Mouse (Mus musculus) layer of hippocampus, adult 18-20 months (tissue): ENCODE measurements at regions not wholly inside any gene's neighbourhood (a gene's known extent, or its start where the extent isn't known, plus 50 kb on each side); places are given as distances from the start of the nearest gene placed in this dataset.
"Not testable (repeated sequence)": the region's sequence is repeated elsewhere in the genome, so short reads cannot be mapped to it uniquely, and the experiment has no call there.

Experiments used
- DNase-seq, 2 experiments: peaks; one replicate each; pipeline ENCODE4 v3.0.0; 2022; ENCODE audit warnings: low spot score in 2 of 2

GRCm38 (mm10) chr10:6262029-6262428 lies 339.8 kb upstream of the Rgs17 start:
- DNase-seq, result no peak

DNA sequence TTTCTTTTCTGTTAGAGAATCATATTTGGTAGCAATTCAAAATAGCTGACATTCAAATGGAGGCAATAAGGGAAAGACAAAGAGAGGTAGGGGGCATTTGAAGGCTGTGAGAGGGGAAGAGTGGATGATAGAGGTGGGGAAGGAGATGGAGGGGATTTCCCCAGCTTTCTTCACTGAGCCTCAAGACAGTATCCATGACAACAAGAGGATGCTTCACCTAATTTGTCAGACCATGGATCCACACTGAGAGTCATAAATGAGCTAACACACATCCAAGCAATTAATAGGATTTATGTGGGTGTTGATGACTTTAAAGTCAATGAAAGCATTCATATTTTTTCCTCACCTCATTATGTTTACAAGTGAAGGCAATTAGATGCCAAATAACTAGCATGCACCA lies 343.5 kb upstream of the Rgs17 start:
- DNase-seq, result no peak

DNA sequence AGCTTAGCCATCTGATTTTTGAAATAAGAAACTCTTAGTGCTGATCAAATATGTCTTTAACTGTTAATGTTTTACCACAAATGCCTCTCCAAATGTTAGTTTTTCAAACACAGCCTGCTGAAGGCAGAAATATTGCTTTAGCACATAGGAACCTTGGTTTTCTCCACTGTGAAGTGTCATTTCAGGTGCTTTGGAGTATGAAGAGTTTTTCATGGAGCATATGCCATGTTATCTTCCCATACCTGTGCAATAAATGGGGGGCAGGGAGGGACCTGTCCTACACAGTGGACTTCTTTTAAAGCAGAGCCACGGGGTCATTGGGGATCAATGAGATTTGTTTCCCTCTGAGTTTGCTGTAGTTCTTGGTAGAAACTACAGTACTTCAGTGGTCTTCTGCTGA lies 369.2 kb upstream of the Rgs17 start:
- no peak for DNase-seq

GRCm38 (mm10) chr10:6296621-6297020 lies 374.4 kb upstream of the Rgs17 start:
- DNase-seq, result peak; percentile 17 to 56

DNA sequence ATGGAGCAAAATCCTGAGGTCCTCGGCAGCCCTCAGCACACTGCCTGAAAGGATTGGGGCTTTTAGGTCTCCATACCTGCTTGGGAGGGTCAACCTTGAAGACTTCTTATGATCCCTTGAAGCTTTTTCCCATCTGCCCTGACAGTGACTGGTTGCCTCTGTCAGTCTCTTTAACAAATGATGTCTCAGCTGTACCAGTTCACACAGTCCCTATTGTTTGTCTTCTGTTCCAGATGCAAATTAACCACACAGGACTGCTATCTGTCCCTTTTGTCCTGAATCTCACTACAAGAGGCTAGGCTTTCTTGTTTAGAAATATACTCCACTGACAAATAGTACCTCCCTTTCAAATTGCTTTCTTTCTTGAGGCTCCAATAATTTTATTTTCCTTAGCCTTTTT lies 375.6 kb upstream of the Rgs17 start:
- DNase-seq, result no peak

DNA sequence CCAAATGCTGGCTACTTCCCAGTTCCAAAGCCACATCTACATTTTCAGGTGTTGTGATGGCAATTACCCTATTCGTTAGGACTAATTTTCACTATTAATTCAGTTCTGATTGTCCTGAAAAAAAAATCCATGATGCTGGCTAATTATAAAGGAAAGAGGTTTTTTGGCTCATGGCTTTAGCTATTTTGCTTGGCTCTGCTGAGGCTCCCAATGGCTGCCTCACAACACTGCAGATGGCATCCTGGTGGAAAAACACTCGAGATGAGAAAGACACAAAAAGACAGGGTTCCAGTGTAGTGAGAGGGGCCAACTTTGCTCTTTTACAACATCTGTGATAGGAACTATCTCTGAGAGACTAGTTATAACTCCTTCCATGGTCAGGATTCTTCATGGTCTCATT lies 376.5 kb upstream of the Rgs17 start:
- peak; percentile 6 to 27 for DNase-seq

DNA sequence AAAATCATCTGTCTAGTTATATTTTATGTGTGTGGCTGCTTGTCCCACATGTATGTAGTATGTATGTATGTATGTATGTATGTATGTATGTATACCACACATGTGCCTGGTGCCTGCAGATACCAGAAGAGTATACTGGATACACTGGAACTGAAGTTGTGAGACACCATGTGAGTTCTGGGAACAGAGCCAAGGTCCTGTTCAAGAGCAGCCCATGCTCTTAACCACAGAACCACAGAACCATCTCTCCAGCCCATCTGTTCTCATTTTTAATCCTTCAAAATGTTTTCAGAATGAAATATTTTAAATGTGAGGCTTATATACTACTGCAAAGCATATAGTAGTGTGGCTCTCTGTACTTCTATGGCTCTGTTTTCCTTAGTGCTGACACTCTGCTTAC lies 379.3 kb upstream of the Rgs17 start:
- DNase-seq, result no peak

GRCm38 (mm10) chr10:6309351-6309750 lies 387.2 kb upstream of the Rgs17 start:
- DNase-seq, result no peak

- no peak for DNase-seq
These were observed 416.7 kb upstream of the Oprm1 start for GRCm38 (mm10) chr10:6341572-6341971.

DNA sequence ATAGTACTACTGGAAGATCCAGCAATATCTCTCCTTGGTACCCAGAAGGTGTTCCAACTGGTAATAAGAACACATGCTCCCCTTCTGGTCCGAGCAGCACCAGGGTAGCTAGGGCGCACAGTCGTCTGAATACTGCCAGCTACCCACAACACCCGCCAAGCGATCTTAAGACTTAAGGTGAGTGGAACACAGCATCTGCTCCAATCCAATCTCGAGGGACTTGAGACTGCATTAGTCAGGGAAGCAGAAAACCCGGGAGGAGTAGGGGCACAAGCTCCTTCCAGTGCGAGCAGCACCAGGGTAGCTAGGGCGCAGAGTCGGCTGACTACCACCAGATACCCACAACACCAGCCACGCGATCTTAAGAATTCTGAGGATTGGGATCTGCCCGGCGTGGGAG lies 409.1 kb upstream of the Oprm1 start:
- not testable (repeated sequence) for DNase-seq

DNA sequence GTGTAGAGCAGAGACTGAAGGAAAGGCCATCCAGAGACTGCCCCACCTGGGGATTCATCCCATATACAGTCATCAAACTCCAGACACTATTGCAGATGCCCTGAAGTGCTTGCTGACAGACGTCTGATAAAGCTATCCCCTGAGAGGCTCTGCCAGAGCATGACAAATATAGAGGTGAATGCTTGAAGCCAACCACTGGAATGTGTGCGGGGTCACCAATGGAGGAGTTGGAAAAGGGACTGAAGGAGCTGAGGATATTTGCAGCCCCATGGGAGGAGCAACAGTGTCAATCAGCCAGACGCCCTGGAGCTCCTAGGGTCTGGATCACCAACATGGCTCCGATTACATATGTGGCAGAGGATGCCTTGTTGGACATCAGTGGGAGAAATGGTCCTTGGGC lies 392.1 kb upstream of the Oprm1 start:
- DNase-seq, result no peak

GRCm38 (mm10) chr10:6371666-6372065 lies 386.6 kb upstream of the Oprm1 start:
- DNase-seq, result no peak

DNA sequence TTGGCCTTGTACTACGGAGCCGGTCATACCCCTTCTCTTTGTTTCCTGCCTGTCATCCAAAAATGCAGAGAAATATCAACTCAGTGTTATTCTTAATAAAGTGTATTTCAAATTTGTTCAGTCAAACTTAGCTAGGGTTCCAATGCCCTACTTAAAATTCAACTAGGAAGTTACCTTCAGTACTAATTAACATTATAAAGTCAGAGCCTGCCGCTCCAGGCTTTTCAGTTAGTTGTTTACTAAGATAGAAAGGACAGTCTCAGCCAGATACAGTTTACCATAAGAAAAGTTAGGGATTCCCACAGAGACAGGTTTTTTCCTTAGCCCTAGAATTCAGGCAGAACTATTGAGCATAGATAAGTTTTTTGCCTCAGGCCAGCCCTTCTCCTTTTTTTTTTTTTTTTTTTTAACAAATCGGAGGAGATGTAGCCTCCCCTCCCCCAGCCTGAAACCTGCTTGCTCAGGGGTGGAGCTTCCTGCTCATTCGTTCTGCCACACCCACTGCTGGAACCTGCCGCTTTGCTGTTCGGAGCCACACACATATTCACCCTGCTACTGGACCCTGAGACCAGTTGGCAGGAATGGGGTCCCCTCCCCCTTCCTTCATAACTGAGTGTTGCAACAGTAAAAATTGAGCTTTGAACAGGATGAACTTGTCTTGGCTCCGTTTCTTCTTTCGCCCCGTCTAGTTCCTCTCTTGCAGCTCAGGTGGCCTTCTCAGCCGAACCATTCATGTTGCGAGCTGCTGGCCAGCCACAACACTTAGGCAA lies 340.8 kb upstream of the Oprm1 start:
- DNase-seq, result not testable (repeated sequence)

- DNase-seq, result not testable (repeated sequence)
These were observed 340.1 kb upstream of the Oprm1 start for GRCm38 (mm10) chr10:6418234-6418633.

GRCm38 (mm10) chr10:6465824-6466223 lies 292.5 kb upstream of the Oprm1 start:
- DNase-seq, result no peak

DNA sequence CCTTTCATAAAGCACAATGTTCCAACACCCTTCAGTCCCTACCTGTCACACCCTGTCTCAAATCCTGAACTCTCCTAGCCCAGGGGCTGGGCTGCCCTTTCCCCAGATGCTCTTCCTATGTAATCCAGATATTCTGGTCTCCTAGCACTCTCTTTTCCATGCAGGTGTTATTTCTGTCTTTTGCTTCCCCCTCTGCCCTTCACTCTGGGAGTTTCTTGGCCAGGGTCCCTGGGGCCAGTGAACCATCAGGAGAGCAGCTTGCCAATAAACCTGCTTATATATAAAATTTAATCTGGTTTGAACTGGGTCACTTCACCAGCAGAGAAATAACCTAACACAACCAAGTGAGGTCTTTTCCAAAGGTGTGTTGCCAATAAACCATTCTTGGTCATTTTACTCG lies 278.0 kb upstream of the Oprm1 start:
- DNase-seq, result no peak

GRCm38 (mm10) chr10:6488605-6489004 lies 269.7 kb upstream of the Oprm1 start:
- DNase-seq, result no peak

DNA sequence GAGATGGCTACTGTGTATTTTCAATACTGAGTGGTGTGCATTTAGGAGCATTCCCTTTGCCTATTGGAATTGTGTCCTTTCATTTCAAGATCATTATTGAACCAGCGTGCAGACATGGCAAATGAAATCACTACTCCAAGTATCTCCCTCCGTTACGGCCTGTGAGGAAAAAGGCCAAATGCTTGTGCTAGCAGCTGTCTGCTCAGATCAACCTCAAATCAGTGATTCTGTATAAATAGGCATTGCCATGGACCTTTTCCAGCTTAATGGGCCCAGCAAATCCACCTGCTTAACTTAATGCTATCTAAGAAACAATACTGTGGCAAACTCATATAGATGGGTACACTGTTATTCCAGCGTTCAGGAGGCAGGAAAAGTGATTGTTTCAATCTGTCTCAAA lies 265.6 kb upstream of the Oprm1 start:
- no peak for DNase-seq

DNA sequence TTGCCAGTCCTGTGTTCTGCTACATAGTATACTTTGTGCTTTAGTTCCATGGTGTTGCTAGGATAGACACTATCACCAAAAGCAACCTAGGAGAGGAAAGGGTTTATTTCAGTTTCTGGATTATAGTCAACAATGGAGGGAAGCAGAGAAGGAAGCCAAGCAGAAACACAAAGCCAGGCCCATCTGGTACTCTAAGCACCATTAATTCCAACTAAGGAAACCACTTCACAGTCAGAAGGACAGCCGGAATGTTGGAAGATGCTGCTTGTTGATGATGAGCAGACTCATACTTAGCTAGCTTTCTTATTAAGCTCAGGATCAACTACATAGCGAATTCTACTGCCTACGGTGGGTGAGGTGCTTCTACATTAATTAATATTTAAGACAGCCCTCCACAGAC lies 263.2 kb upstream of the Oprm1 start:
- no peak for DNase-seq

DNA sequence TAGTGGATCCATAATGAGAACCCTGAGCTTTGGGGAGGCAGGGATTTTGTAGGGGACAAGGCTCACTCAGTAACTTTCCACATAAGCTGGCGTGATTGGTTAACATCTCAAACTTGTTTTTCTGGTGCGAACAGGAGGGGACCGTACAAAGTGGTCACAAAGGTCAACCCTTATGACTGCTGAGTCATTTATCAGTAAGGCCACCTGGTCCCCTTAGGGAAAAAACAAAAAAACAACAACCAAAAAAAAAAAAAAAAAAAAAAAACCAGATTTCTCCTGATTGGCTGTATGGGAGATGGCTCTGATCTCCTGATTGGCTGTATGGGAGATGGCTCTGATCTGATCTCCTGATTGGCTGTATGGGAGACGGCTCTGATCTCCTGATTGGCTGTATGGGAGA lies 244.0 kb upstream of the Oprm1 start:
- no peak for DNase-seq

- DNase-seq, result no peak
These were observed 195.8 kb upstream of the Oprm1 start for GRCm38 (mm10) chr10:6562516-6562915.

DNA sequence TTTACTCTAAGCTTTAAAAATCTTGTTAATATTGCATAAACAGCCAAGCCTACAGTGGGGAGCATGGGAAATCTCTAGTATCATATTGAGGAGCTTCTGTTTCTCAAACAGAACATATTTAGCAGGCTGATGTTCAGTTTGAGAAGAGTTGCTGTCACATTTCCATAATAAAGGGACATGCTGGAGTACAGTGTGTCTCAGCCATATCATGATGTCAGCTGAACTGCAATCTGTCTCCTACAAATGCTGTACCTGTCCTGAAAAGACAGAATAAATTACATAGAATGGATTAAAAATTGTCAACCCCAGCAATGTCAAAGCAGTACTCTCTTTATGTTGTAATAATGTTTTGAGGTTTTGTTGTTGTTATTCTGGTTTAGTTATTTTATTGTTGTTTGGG lies 179.7 kb upstream of the Oprm1 start:
- DNase-seq, result peak in 1 of 2 experiments; percentile 38

DNA sequence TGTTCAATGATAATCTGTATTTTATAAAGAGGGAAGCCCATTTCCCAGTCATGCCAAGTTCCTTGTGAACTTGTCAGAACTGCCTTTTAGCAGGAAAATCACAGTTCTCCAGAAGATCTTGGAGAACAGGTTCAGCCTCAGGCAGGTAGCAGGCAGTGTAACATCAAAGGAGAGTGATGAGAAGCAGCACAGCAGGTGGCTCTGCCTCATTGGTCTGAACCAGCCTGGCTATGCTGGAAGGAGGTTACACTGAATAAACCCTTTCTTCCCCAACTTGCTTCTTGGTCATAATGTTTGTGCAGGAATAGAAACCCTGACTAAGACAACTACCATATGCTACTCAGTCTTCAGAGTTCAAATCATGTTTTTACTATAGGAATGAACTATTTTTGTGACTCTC lies 172.5 kb upstream of the Oprm1 start:
- DNase-seq, result not testable (repeated sequence)

DNA sequence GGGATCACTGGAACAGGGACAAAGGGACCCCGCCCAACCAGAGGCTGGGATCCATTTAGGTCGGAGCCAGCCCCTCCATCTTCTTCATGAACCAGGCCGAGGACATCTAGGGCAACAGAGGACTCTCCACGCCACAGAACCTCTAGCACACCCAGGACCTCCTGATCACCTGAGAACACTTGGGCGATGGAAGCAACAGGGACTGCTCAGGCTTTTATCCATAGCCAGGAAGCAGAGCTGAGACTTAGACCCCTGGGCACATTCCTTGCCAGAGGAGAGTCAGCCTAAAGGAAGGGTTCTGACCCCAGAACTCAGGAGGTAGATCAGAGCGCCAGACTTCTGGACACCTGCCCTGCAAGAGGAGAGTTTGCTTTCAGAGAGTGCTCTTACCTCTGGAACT lies 168.1 kb upstream of the Oprm1 start:
- DNase-seq, result no peak
